ENCODE assay signal across 8 mouse cellular contexts in the genomic region with DNA sequence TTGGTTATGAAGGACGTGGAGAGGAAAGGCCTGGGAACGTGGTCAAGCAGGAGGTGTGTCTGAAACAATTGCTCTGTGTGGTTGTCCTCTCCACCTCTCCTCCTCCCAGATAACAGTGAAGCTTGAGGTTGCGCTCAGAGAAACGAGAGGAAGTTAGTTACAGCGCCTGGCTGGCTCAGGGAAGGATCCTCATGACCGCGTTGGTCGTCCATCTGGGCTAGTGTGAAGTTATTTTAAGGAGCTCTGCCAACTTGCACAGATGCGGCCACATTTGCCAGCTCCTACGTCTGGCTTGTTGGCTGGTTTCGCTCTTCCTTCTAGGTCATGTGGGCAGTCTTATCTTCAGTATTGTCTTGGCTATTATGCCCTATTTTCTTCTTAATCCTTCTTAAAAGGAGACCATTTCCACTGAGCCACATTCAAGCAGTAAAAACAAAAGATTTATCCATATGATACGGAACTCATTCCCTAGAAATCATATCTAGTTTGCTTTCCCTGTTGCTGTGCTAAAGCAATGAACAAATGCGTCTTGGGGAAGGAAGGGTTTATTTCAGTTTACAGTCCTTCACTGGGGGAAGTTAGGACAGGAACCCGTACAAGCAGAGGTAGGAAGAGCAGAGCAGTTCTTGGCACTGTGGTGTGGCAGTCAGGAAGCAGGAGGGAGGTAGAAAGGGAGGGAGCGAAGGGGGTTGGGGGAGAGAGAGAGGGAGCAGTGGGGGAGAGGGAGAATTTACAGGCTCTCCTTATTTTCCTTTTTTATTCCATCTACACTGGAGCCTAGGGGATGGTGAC. TPM values are rescaled to one million over a fixed set of nuclear protein-coding genes. Genes with fewer than 3 reads are reported as not detected.
DNase-seq lines count a peak whose midpoint lies in the region; ATAC-seq and TF ChIP-seq lines count a peak whose summit lies in the region.

No protein-coding gene starts in this region.

- H3K9me3 ChIP-seq in lung, embryonic 14.5 days (ENCODE audit: low read depth, low read length): no peaks in the 10 kb centered on the region
- H3K9me3 ChIP-seq in midbrain, embryonic 13.5 days: no peaks in the 10 kb centered on the region; the same call in 1 of the 2 replicates

- no peaks in the 10 kb centered on the region for H3K36me3 ChIP-seq in lung, embryonic 14.5 days (ENCODE audit: insufficient read depth)
- H3K36me3 ChIP-seq in midbrain, embryonic 13.5 days: no peaks in the 10 kb centered on the region

- no peak overlapping the region for H3K9ac ChIP-seq in lung, embryonic 14.5 days
- no peak overlapping the region for H3K9ac ChIP-seq in midbrain, embryonic 13.5 days (replicated peaks)

- TF ChIP-seq CTCF in lung, embryonic 14.5 days (IDR thresholded peaks at IDR 0.05; ENCODE audit: low read depth): no peak

- H3K27me3 ChIP-seq in lung, embryonic 14.5 days (ENCODE audit: insufficient read depth, low read length): no peaks in the 10 kb centered on the region
- no peaks in the 10 kb centered on the region for H3K27me3 ChIP-seq in midbrain, embryonic 13.5 days

- no peaks in the 10 kb centered on the region for H3K4me1 ChIP-seq in lung, embryonic 14.5 days (ENCODE audit: insufficient read depth)
- 0 out of 2 replicates have a peak, but pooled peaks cover 4% of the 10 kb centered on the region for H3K4me1 ChIP-seq in midbrain, embryonic 13.5 days (replicated peaks)

- no peak overlapping the region for H3K4me3 ChIP-seq in lung, embryonic 14.5 days (ENCODE audit: low read depth, low read length)
- H3K4me3 ChIP-seq in midbrain, embryonic 13.5 days (replicated peaks): no peak overlapping the region

- ATAC-seq in lung, embryonic 14.5 days (ENCODE audit: insufficient read depth): no peak
- ATAC-seq in midbrain, embryonic 13.5 days: no peak

- DNase-seq in lung, embryonic 14.5 days: peak; percentile 3
- no peak for DNase-seq in lung, postnatal 14 days
- peak; percentile 31 for DNase-seq in fat pad, adult 2 months (ENCODE audit: extremely low read depth, low read depth, low spot score)
- DNase-seq in kidney, postnatal 10 days: peak; percentile 7
- DNase-seq in right cerebral cortex, adult 18-20 months: peak; percentile 82
- DNase-seq in yolk sac, embryonic 10.5 days (ENCODE audit: low spot score): no peak
- no peak for DNase-seq in lung, postnatal 36 days

- no peak overlapping the region for H3K27ac ChIP-seq in lung, embryonic 14.5 days (ENCODE audit: low read depth)
- no peak overlapping the region for H3K27ac ChIP-seq in midbrain, embryonic 13.5 days

- 79% methylated on average over 15 of the region's 15 CpGs for WGBS in lung, embryonic 14.5 days
- WGBS in midbrain, embryonic 13.5 days: 90% methylated on average over 15 of the region's 15 CpGs

- H3K4me2 ChIP-seq in lung, embryonic 14.5 days: no peak overlapping the region
- H3K4me2 ChIP-seq in midbrain, embryonic 13.5 days (replicated peaks): no peak overlapping the region

RNA-seq across cellular contexts. Expression of gene Pik3r4, which starts 30.6 kb away (rescaled TPM):
- polyA plus RNA-seq in lung, embryonic 14.5 days (2014; fragmentation: Nextera tagmentation; extraction: Ambion mirVana): 24.5 and 25.1 TPM in 2 replicates
- polyA plus RNA-seq in midbrain, embryonic 13.5 days (2015; fragmentation: Nextera tagmentation; extraction: Ambion mirVana): 20.0 and 21.3 TPM in 2 replicates

Comparison
In these comparisons a context has a peak if more than half of its experiments do, and no peak if none do; other contexts are left out.
1. DNase-seq: peak in lung, embryonic 14.5 days (single experiment), fat pad, adult 2 months (single experiment), kidney, postnatal 10 days (single experiment) and right cerebral cortex, adult 18-20 months (single experiment); none in lung, postnatal 14 days (single experiment), yolk sac, embryonic 10.5 days (single experiment) and lung, postnatal 36 days (single experiment).